Mouse (Mus musculus): ENCODE data around the gene Igflr1. TPM values are rescaled to one million over a fixed set of nuclear protein-coding genes. Genes with fewer than 3 reads are reported as not detected.

Gene Igflr1
- polyA plus RNA-seq, 1 experiment = not detected

DNA sequence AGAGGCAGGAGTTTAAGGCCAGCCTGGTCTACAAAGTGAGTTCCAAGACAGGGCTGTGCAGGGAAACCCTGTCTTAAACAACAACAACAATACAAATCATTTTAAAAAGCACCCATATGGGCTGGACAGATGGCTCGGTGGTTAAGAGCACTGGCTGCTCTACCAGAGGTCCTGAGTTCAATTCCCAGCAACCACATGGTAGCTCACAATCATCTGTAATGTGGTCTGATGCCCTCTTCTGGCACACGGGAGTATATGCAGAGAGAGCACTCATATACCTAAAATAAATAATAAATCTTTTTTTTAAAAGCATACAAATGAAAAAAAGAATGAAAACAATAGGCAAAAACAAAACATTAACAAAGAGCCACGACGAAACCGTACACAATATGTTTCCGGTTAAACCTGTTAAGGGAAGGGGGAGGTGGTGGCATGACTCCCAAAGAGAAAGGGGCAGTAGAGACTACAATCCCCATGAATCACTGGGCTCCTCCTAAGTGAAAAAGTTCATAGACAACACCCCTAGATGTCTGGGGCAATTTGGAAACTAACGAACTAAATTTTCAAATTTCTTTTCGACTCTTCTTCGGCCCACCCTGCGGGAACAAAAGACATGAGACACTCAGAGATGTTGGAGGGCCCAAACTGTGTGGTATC, 13.7 kb upstream of the Igflr1 start:
- Histone ChIP-seq H3K4me3 (ENCODE audit: insufficient read depth, low read depth, low read length) (peak overlapping the region; percentile 72), H3K27ac (ENCODE audit: insufficient read depth, low read depth, low read length) (peak overlapping the region; percentile 90), H3K4me1 (ENCODE audit: control insufficient read depth, insufficient read depth, low read length) (peaks cover 13% of the 10 kb centered on the region)
- 3% methylated on average over 10 of the region's 10 CpGs for WGBS
- TF ChIP-seq POLR2A (IDR thresholded peaks at IDR 0.05; ENCODE audit: insufficient read depth, low read depth, low read length) (no peak), CTCF (IDR thresholded peaks at IDR 0.05; ENCODE audit: insufficient read depth, low read depth, low read length) (no peak)

DNA sequence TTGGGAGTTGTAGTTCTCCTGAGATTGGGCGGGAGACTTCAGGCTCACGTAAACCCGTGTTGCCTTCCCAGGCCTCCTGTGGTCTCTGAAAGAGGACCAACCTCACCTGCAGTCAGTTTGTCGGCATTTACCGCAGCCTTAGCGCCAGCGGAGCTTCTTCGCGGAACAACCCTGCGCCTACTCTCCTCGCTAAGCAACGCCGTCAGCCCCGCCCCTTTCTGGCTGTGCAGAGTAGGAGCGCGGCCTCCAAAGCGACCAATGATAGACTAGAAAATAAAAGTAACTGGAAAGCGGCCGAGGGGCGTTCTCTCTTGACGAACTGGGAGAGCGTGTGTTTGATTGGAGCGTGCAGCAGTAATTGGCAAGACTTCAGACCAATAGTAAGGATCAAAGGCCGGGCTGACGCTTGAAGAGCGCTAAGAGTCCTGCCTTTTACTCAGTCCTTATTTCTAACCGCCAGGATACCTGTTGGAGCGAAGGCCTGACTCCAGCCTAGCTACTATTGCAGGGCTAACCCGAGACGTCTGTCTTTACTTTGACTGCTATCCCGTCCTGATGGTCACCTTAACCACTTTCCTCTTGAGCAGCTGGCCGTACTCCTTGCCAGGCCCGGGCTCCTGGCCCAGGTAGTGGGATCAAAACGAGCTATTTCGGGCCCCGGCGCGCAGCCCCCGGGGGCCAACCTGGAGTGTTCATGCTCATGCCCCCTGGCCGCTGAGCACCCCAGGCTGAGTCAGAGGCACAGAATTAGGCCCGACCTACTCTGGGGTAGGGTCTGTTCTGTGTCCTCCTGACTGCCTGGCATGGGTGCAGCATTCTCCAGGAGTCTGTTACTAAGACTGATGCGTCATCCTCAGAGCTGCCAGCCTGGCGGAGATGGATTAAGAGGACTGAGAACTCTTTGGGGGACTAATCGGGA, 12.9 kb upstream of the Igflr1 start, which contains the start of the genes Hspb6 and Proser3:
Hspb6 (plus strand) TSS at position 77 of the 919 bp plus-strand sequence.
Proser3 (minus strand) TSS at position 198 of the 919 bp plus-strand sequence.
- WGBS = under 1% methylated on average over 44 of the region's 44 CpGs
- TF ChIP-seq POLR2A (IDR thresholded peaks at IDR 0.05; ENCODE audit: insufficient read depth, low read depth, low read length) = no peak; the same call in 1 of the 2 replicates
- TF ChIP-seq CTCF (IDR thresholded peaks at IDR 0.05; ENCODE audit: insufficient read depth, low read depth, low read length) = peak; percentile 10; the same call in 1 of the 2 replicates
- Histone ChIP-seq H3K4me1 (ENCODE audit: control insufficient read depth, insufficient read depth, low read length) (peaks cover 13% of the 10 kb centered on the region), H3K27ac (ENCODE audit: insufficient read depth, low read depth, low read length) (peak within 1 kb of the TSS; percentile 90), H3K4me3 (ENCODE audit: insufficient read depth, low read depth, low read length) (peak within 1 kb of the TSS; percentile 72)

DNA sequence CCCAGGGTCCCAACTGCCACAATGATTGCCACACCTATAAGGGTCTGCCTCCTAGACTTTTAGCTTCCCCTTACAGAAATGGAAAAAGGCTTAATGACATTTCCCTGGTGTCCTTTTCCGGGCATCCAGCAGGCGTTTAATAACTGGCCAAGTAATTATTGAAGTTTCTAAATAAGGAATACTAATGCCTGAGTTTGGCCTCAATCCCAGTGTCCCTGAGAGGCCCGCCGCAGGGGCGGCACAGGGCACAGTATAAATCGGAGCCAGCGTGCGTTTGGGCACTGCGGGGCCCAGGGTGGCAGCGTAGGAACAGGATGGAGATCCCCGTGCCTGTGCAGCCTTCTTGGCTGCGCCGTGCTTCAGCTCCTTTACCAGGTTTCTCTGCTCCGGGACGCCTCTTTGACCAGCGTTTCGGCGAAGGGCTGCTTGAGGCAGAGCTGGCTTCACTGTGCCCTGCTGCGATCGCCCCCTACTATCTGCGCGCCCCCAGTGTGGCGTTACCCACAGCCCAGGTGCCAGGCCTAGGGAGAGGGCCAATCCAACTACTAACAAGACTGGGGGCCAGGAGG, 12.1 kb upstream of the Igflr1 start:
- peak overlapping the region; percentile 52 for H3K27ac ChIP-seq (ENCODE audit: insufficient read depth, low read depth, low read length)
- under 1% methylated on average over 23 of the region's 23 CpGs for WGBS
- TF ChIP-seq POLR2A (IDR thresholded peaks at IDR 0.05; ENCODE audit: insufficient read depth, low read depth, low read length) (no peak), CTCF (IDR thresholded peaks at IDR 0.05; ENCODE audit: insufficient read depth, low read depth, low read length) (no peak)
- H3K4me3 ChIP-seq (ENCODE audit: insufficient read depth, low read depth, low read length) = peak overlapping the region; percentile 44
- H3K4me1 ChIP-seq (ENCODE audit: control insufficient read depth, insufficient read depth, low read length) = peaks cover 18% of the 10 kb centered on the region

DNA sequence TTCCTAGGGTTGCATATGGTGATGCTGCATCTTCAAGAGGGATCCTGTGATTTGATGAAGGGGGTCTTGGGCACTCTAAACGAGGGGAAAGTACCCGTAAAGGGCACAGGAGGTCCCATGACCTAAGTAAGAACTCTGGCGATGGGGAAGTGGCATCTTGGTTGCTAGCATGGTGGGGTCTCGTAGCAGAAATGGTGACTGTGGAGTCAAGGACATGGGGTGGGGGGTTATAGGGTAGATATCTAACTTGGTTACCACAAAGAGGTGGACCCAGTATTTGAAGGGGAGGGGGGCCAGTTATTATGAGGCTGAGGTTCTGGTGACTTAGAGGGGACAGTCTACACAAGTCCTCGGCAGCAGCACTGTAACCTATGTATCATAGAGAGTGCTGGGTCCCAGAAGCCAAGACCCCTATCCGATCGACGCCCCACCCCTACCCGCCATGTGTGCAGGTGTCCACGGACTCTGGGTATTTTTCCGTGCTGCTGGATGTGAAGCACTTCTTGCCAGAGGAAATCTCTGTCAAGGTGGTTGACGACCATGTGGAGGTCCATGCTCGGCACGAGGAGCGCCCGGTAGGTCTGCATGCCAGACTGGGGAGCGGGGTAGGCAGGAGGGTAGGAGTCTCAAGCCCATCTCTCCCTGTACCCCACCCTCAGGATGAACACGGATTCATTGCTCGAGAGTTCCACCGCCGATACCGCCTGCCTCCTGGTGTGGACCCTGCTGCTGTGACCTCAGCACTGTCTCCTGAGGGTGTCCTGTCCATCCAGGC, 11.2 kb upstream of the Igflr1 start:
- H3K27ac ChIP-seq (ENCODE audit: insufficient read depth, low read depth, low read length) = no peak overlapping the region

DNA sequence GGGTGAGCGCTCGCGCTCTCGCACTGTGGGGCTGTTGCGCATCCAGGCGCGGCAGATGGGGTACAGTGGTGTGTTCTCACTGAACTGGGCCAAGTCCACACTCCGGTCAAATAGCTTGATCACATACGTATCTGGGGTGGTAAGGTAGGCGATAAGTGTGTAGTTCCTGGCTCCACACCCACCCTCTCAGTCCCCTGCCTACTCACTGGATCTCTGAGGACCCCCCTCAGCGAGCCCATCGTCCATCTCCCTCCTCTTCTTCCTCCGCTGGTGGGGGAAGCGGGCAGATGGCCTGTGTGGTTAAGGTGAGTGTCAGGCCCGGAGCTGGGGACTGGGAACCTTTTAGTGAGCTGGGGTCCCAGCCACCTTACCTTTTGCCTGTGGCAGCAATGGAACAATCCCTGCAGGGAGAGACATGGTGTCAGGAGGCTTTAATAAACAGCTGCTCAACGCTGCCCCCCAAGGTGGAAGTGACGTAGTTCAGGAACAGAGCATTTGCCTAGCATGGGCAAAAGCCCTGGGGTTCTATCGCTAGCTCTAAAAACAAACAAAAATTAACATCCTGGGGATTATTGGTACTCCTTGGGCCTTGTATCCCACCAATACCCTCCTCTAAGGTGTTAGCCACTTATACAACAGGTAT, 8.2 kb upstream of the Igflr1 start:
- WGBS = 89% methylated on average over 18 of the region's 18 CpGs
- no peak overlapping the region for H3K27ac ChIP-seq (ENCODE audit: insufficient read depth, low read depth, low read length)
- H3K4me1 ChIP-seq (ENCODE audit: control insufficient read depth, insufficient read depth, low read length) = peaks cover 24% of the 10 kb centered on the region
- TF ChIP-seq CTCF (IDR thresholded peaks at IDR 0.05; ENCODE audit: insufficient read depth, low read depth, low read length) (no peak), POLR2A (IDR thresholded peaks at IDR 0.05; ENCODE audit: insufficient read depth, low read depth, low read length) (no peak)
- no peak overlapping the region for H3K4me3 ChIP-seq (ENCODE audit: insufficient read depth, low read depth, low read length)

More for the DNA sequence above, 11.2 kb upstream of the Igflr1 start:
- no peak overlapping the region for H3K4me3 ChIP-seq (ENCODE audit: insufficient read depth, low read depth, low read length)
- WGBS = 82% methylated on average over 22 of the region's 22 CpGs
- TF ChIP-seq CTCF (IDR thresholded peaks at IDR 0.05; ENCODE audit: insufficient read depth, low read depth, low read length) (no peak), POLR2A (IDR thresholded peaks at IDR 0.05; ENCODE audit: insufficient read depth, low read depth, low read length) (no peak)
- H3K4me1 ChIP-seq (ENCODE audit: control insufficient read depth, insufficient read depth, low read length) = peaks cover 23% of the 10 kb centered on the region

DNA sequence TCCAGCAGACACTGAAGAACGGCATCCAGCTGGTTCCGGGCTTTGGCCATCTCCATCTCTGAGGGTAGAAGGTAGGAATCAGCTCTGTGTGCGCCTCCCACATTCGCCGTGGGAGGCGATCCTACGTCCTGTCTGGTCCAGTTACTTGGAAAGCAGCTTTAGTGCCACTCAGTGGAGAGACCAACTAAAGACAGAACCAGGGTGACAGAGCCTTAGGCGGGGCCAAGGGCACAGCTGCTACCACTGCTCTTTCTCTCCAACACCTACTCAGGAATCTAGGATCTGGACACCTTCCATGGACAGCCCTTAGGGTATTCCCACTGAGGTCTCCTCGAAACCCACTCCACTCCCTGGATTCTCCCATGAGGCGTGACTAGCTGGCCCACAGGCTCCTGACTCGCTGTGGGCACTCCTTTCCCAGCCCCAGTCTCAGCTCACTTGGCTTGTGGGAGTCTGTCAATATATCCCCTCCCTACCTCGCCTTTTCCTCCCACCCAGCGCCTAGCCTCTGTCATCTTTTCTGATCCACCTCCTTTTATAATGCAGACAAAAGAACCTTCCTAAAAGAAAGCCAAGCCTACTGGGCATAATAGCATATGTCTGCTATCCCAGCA, 7.2 kb upstream of the Igflr1 start:
- Histone ChIP-seq H3K27ac (ENCODE audit: insufficient read depth, low read depth, low read length) (no peak overlapping the region), H3K4me1 (ENCODE audit: control insufficient read depth, insufficient read depth, low read length) (peaks cover 22% of the 10 kb centered on the region), H3K4me3 (ENCODE audit: insufficient read depth, low read depth, low read length) (no peak overlapping the region)
- TF ChIP-seq CTCF (IDR thresholded peaks at IDR 0.05; ENCODE audit: insufficient read depth, low read depth, low read length) (no peak), POLR2A (IDR thresholded peaks at IDR 0.05; ENCODE audit: insufficient read depth, low read depth, low read length) (no peak)
- WGBS = 87% methylated on average over 13 of the region's 13 CpGs

DNA sequence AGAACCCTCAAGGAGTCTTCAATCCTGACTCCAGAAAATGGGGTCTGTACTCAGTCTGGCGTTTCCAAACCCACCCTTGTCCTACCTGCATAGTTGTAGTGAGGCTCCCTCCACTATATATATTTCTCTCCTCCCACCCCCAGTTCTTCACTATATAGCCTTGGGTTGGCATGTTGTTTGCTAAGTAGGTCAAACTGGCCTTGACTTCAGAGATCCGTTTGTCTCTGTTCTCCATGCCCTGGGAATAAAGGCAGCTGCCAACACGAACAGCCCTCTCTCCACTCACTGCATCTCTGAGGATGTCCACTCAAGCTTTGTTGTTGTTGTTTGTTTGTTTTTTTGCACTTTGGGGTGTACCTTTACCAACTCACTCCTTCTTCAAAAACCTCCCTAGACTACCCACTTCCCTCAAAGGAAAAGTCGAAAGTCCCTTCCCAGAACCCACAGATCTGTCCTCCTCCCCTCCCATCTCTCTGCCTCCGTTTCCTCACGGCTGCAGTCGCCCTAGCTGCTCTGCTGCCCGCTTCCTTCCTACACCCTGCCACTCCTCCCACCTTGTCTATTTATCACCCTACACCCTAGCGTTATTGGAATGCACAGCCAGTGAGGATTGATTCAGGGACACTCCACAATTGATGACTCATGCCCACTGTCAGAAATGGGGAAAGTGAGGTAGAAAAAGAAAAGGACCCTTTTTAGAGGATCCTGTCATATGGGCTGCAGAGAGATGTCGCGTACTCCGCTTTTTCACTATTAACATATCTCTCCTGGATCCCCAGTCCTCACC, 6.4 kb upstream of the Igflr1 start:
- Histone ChIP-seq H3K4me3 (ENCODE audit: insufficient read depth, low read depth, low read length) (peak overlapping the region; percentile 63), H3K27ac (ENCODE audit: insufficient read depth, low read depth, low read length) (no peak overlapping the region; the same call in 1 of the 2 replicates), H3K4me1 (ENCODE audit: control insufficient read depth, insufficient read depth, low read length) (peaks cover 14% of the 10 kb centered on the region)
- WGBS = 8% methylated on average over 12 of the region's 12 CpGs
- no peak for TF ChIP-seq CTCF (IDR thresholded peaks at IDR 0.05; ENCODE audit: insufficient read depth, low read depth, low read length)
- TF ChIP-seq POLR2A (IDR thresholded peaks at IDR 0.05; ENCODE audit: insufficient read depth, low read depth, low read length) = no peak
